Mouse (Mus musculus): ENCODE measurements around the gene Foxc2. TPM values are rescaled to one million over a fixed set of nuclear protein-coding genes. Genes with fewer than 3 reads are reported as not detected.

Gene Foxc2
- polyA plus RNA-seq, 1 experiment from 2014 or later: 0.90 TPM

Small RNAs within 50 kb of the gene (microRNA-seq; reads per million reads assigned to microRNA genes)
- gene Gm27530: not detected

Other genes starting within 250 kb of the Foxc2 start
- 0.28 and 0.50 TPM in 2 replicates for gene Foxf1, start 31.8 kb upstream of the Foxc2 start, polyA plus RNA-seq (2015; fragmentation: Nextera tagmentation; extraction: Ambion mirVana)
- gene Mthfsd, start 7.8 kb upstream of the Foxc2 start, polyA plus RNA-seq (2015; fragmentation: Nextera tagmentation; extraction: Ambion mirVana): 48.1 and 59.3 TPM in 2 replicates
- gene Foxl1, start 11.8 kb downstream of the Foxc2 start, polyA plus RNA-seq (2015; fragmentation: Nextera tagmentation; extraction: Ambion mirVana): 0.12 TPM in 1 of 2 replicates, not detected in the other

Data from forebrain, embryonic 13.5 days (tissue).